Mouse (Mus musculus) neural tube, postnatal 0 days (tissue): ENCODE measurements around the gene Nmb. TPM values are rescaled to one million over a fixed set of nuclear protein-coding genes. Genes with fewer than 3 reads are reported as not detected.

Source experiments
- polyA plus RNA-seq: library from polyadenylated mRNA; unstranded; fragments of >200 nt; fragmentation: Nextera tagmentation; extraction: Ambion mirVana; gene quantifications from 2 replicates; pipeline ENCODE4 v1.2.1, GENCODE M21; 2015

The Nmb gene
- polyA plus RNA-seq: 12.7 and 13.0 TPM in 2 replicates

DNA sequence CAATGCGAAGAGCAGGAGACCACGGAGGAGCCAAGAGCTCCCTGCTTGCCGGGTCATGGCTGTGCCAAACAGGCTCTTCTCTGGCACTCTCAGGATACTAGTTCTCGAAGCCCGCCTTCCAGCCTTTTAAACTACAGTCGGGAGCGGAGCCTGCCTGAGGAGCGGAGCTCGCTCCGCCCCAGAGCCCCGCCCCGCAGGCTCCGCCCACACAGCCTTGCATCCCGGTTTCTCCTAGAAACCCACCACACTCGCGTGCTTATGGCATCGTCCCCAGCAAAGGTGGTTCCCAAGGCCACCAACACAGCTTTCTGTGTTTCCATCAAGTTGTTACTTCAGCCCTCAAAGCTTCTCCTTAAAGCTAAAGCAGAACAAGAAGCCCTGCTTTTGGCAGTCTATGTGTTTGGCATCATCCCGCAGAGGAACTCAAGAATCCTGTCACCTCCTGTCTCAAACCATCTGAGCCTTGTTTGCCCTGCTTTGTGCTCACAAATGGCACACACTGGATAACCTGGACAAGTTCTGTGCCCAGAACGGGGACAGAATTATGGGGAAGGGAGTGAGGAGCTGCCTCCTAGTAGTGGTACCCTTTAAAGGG, at the start of gene Nmb:
Gene Nmb, minus strand, starts transcription at position 156 of the 595 bp plus-strand sequence.

DNA sequence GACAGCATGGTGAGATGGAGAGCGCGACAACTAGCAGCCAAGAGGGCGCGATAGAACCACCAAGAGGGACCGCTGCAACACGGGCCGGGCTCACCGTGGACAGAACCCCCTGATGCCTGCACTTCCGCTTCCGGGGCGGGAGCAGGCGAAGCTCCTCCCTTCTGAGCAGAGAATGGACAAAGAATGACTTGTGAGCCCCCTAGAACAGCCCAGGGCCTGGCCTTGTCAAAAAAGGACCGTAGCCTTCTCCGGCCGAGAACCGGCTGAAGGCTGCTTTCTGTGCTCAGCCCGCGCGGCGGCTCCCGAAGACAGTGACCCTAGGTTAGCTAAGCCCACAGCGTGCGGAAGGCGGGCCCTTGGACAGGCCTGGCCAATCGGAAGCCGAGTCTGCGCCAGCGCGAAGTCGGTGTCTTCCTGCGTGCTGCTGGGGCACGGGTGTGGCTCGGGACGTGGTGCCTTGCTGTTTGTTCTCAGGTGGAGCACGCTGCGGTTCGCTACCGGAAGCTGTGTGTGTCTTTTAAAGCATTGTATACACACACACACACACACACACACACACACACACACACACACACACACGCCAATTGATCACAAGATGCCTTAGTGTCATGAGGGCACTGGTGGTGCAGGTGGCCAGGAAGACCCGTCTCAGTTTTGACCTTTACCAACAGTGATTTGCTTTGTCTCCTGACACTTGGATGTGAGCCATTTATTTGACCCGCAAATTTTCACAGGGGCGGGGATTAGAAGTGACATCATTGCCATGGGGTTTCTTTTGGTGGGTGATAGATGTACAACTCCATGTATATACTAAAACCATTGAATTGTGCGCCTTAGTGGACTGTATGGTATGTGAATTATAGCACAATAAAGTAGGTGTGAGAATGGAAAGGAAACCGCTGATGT, 42.8 kb upstream of the Nmb start, which contains the start of gene Sec11a:
Gene Sec11a, minus strand, starts transcription at position 336 of the 906 bp plus-strand sequence.

DNA sequence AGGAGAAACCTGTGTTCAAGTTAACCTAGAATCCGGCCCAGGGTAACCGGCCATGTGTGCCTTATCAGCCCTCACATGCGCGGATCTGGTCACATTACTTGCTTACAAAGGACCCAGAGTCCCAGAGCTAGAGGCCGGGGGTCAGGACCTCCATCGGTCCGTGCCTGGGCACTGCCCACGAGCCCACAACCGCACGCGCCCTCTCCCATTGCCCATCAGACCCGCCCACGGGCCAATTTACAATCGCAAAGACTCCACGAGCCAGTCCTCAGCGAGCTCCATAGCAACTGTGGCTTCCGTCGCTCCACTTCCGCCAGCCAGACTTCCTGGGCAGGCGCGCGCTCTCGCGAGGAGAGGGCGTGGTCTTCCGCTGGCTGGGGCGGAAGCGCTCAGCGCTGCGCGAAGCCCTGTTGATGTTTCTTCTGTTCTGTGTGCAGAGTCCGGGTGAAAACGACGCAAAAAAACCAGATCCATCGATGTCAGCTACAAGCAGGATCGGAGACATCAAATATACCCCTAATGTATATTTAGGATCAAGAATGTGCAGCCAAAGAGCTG, 3.9 kb downstream of the Nmb start, which contains the start of gene Wdr73:
Gene Wdr73, minus strand, starts transcription at position 326 of the 558 bp plus-strand sequence.

DNA sequence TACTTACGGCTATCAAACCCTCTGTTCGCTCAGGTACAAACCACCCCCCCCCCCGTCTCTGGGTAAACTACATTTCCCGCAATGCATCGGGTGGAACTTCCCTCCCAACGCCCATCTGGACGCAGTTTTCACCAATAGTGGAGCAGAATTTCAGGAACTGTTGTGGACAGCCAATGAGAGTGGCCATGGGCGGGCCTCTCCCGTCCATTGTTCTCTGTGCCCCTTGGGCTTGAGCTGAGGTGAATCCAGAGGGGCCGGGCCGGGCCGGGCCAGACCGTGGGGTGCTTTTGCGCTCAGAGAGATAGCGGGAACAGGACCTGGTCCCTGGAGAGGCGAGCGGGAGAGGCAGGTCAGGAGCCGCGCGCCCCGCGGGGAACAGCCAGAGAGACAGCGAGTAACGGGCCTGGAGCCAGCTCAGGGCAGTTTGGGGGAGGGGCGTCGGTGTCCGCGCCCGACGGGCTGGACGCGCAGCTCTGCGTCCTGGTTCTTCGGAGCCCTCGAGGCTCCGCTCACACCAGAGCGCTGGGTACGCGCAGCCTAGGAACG, 44.1 kb downstream of the Nmb start, which contains the start of gene Zscan2:
Gene Zscan2, plus strand, starts transcription at position 192 of the 546 bp plus-strand sequence.

Other genes with a start within 250 kb of the Nmb start
- 17.7 and 19.8 TPM in 2 replicates for gene Crtc3, start 216.2 kb downstream of the Nmb start, polyA plus RNA-seq
- gene Iqgap1, start 79.1 kb downstream of the Nmb start, polyA plus RNA-seq: 14.8 and 15.5 TPM in 2 replicates
- 2.1 and 2.7 TPM in 2 replicates for gene Zscan2, start 44.2 kb downstream of the Nmb start, polyA plus RNA-seq
- 26.4 and 30.6 TPM in 2 replicates for gene Wdr73, start 3.8 kb downstream of the Nmb start, polyA plus RNA-seq
- 137 and 142 TPM in 2 replicates for gene Sec11a, start 42.7 kb upstream of the Nmb start, polyA plus RNA-seq
- gene Zfp592, start 88.6 kb upstream of the Nmb start, polyA plus RNA-seq: 6.3 and 6.5 TPM in 2 replicates
- gene Alpk3, start 152.5 kb upstream of the Nmb start, polyA plus RNA-seq: 0.11 and 0.18 TPM in 2 replicates
- gene Slc28a1, start 209.7 kb upstream of the Nmb start, polyA plus RNA-seq: 0.17 TPM in 1 of 2 replicates, not detected in the other